In genomic region chr12:111687350-111688068, GRCm38 (mm10) we compare ENCODE assay signal across 8 mouse cellular contexts. TPM values are rescaled to one million over a fixed set of nuclear protein-coding genes. Genes with fewer than 3 reads are reported as not detected.
DNase-seq lines count a peak whose midpoint lies in the region; ATAC-seq and TF ChIP-seq lines count a peak whose summit lies in the region.

No protein-coding gene starts in this region.

- peaks cover 20% of the 10 kb centered on the region for H3K36me3 ChIP-seq in forebrain, embryonic 10.5 days (replicated peaks)
- no peaks in the 10 kb centered on the region for H3K36me3 ChIP-seq in heart, embryonic 16.5 days (ENCODE audit: control insufficient read depth, insufficient read depth)
- H3K36me3 ChIP-seq in kidney, postnatal 0 days (ENCODE audit: insufficient read depth, low read length) = 0 out of 2 replicates have a peak, but pooled peaks cover 3% of the 10 kb centered on the region
- peaks cover 18% of the 10 kb centered on the region for H3K36me3 ChIP-seq in midbrain, embryonic 12.5 days

- peak; percentile 88 for ATAC-seq in heart, embryonic 16.5 days (replicated peaks; ENCODE audit: extremely low read depth, insufficient read depth, low FRiP score)
- peak; percentile 46 for ATAC-seq in kidney, postnatal 0 days (replicated peaks; ENCODE audit: low FRiP score, low read depth)
- 0 out of 2 replicates have a peak, but pooled peaks have one; percentile 24 for ATAC-seq in midbrain, embryonic 12.5 days (ENCODE audit: low FRiP score, low read depth)

- peak overlapping the region; percentile 32; the same call in 1 of the 2 replicates for H3K4me2 ChIP-seq in heart, embryonic 16.5 days (ENCODE audit: low read depth, low read length)
- H3K4me2 ChIP-seq in kidney, postnatal 0 days (ENCODE audit: low read length) = no peak overlapping the region
- H3K4me2 ChIP-seq in midbrain, embryonic 12.5 days (replicated peaks) = 0 out of 2 replicates have a peak overlapping the region, but pooled peaks have one; percentile 0

- TF ChIP-seq CTCF in kidney, postnatal 0 days (IDR thresholded peaks at IDR 0.05; ENCODE audit: low read depth) = no peak

- H3K9me3 ChIP-seq in forebrain, embryonic 10.5 days = no peaks in the 10 kb centered on the region
- no peaks in the 10 kb centered on the region for H3K9me3 ChIP-seq in heart, embryonic 16.5 days (replicated peaks; ENCODE audit: control insufficient read depth, low read length)
- no peaks in the 10 kb centered on the region for H3K9me3 ChIP-seq in kidney, postnatal 0 days (replicated peaks; ENCODE audit: low read length)
- no peaks in the 10 kb centered on the region for H3K9me3 ChIP-seq in midbrain, embryonic 12.5 days

- H3K27ac ChIP-seq in forebrain, embryonic 10.5 days = peak overlapping the region; percentile 98
- H3K27ac ChIP-seq in heart, embryonic 16.5 days (ENCODE audit: low read length) = peak overlapping the region; percentile 98
- H3K27ac ChIP-seq in kidney, postnatal 0 days = peak overlapping the region; percentile 68
- H3K27ac ChIP-seq in midbrain, embryonic 12.5 days (replicated peaks) = peak overlapping the region; percentile 87

- no peaks in the 10 kb centered on the region for H3K27me3 ChIP-seq in forebrain, embryonic 10.5 days (ENCODE audit: poor library complexity, severe bottlenecking)
- H3K27me3 ChIP-seq in heart, embryonic 16.5 days (ENCODE audit: control insufficient read depth, insufficient read depth, low read length) = no peaks in the 10 kb centered on the region
- H3K27me3 ChIP-seq in kidney, postnatal 0 days (ENCODE audit: insufficient read depth, low read length) = no peaks in the 10 kb centered on the region
- no peaks in the 10 kb centered on the region for H3K27me3 ChIP-seq in midbrain, embryonic 12.5 days

- no peak overlapping the region for H3K4me3 ChIP-seq in forebrain, embryonic 10.5 days
- no peak overlapping the region for H3K4me3 ChIP-seq in heart, embryonic 16.5 days (ENCODE audit: low read length)
- no peak overlapping the region for H3K4me3 ChIP-seq in kidney, postnatal 0 days (replicated peaks; ENCODE audit: low read depth, low read length)
- H3K4me3 ChIP-seq in midbrain, embryonic 12.5 days = no peak overlapping the region

- DNase-seq in urinary bladder, postnatal 36 days (ENCODE audit: low spot score in 2 of 2) = peak; percentile 28 to 68
- DNase-seq in urinary bladder, postnatal 25 days (ENCODE audit: low spot score) = no peak
- DNase-seq in forebrain, embryonic 10.5 days (ENCODE audit: extremely low spot score, low spot score) = no peak
- peak; percentile 59 for DNase-seq in kidney, postnatal 0 days (ENCODE audit: low spot score)
- DNase-seq in testis, postnatal 10 days (ENCODE audit: low spot score) = peak; percentile 87
- no peak for DNase-seq in T-cell, adult 2 months (ENCODE audit: low spot score)

- peak overlapping the region; percentile 61 for H3K9ac ChIP-seq in heart, embryonic 16.5 days (ENCODE audit: low read length)
- 0 out of 2 replicates have a peak overlapping the region, but pooled peaks have one; percentile 27 for H3K9ac ChIP-seq in kidney, postnatal 0 days (ENCODE audit: low read depth, low read length)
- H3K9ac ChIP-seq in midbrain, embryonic 12.5 days (replicated peaks) = 0 out of 2 replicates have a peak overlapping the region, but pooled peaks have one; percentile 32

- peaks cover 70% of the 10 kb centered on the region for H3K4me1 ChIP-seq in forebrain, embryonic 10.5 days
- H3K4me1 ChIP-seq in heart, embryonic 16.5 days (ENCODE audit: control insufficient read depth, insufficient read depth, low read length) = peaks cover 56% of the 10 kb centered on the region
- H3K4me1 ChIP-seq in kidney, postnatal 0 days (replicated peaks; ENCODE audit: insufficient read depth, low read length) = peaks cover 32% of the 10 kb centered on the region
- H3K4me1 ChIP-seq in midbrain, embryonic 12.5 days = peaks cover 49% of the 10 kb centered on the region

- WGBS in forebrain, embryonic 10.5 days = 41% methylated on average over 14 of the region's 14 CpGs
- WGBS in heart, embryonic 16.5 days = 11% methylated on average over 14 of the region's 14 CpGs
- 20% methylated on average over 14 of the region's 14 CpGs for WGBS in kidney, postnatal 0 days
- WGBS in midbrain, embryonic 12.5 days = 24% methylated on average over 14 of the region's 14 CpGs

RNA-seq across cellular contexts. Expression of gene Trmt61a, which starts 9.6 kb away (rescaled TPM):
- polyA plus RNA-seq in forebrain, embryonic 10.5 days (2016; fragmentation: Nextera tagmentation; extraction: Ambion mirVana) = 23.7 and 23.8 TPM in 2 replicates
- polyA plus RNA-seq in heart, embryonic 16.5 days (2015; fragmentation: Nextera tagmentation; extraction: Ambion mirVana) = 7.7 and 8.5 TPM in 2 replicates
- 6.3 and 6.8 TPM in 2 replicates for polyA plus RNA-seq in kidney, postnatal 0 days (2015; fragmentation: Nextera tagmentation; extraction: Ambion mirVana)
- 11.8 and 13.2 TPM in 2 replicates for polyA plus RNA-seq in midbrain, embryonic 12.5 days (2016; fragmentation: Nextera tagmentation; extraction: Ambion mirVana)

RNA-seq across cellular contexts. Expression of gene Ckb, which starts 15.4 kb away (rescaled TPM):
- polyA plus RNA-seq in forebrain, embryonic 10.5 days (2016; fragmentation: Nextera tagmentation; extraction: Ambion mirVana) = 1,567 and 1,577 TPM in 2 replicates
- polyA plus RNA-seq in heart, embryonic 16.5 days (2015; fragmentation: Nextera tagmentation; extraction: Ambion mirVana) = 388 and 414 TPM in 2 replicates
- polyA plus RNA-seq in kidney, postnatal 0 days (2015; fragmentation: Nextera tagmentation; extraction: Ambion mirVana) = 135 and 148 TPM in 2 replicates
- 2,376 and 2,635 TPM in 2 replicates for polyA plus RNA-seq in midbrain, embryonic 12.5 days (2016; fragmentation: Nextera tagmentation; extraction: Ambion mirVana)

RNA-seq across cellular contexts. Expression of gene Bag5, which starts 25.5 kb away (rescaled TPM):
- polyA plus RNA-seq in forebrain, embryonic 10.5 days (2016; fragmentation: Nextera tagmentation; extraction: Ambion mirVana) = 56.5 and 57.5 TPM in 2 replicates
- polyA plus RNA-seq in heart, embryonic 16.5 days (2015; fragmentation: Nextera tagmentation; extraction: Ambion mirVana) = 40.9 and 42.9 TPM in 2 replicates
- polyA plus RNA-seq in kidney, postnatal 0 days (2015; fragmentation: Nextera tagmentation; extraction: Ambion mirVana) = 45.7 and 48.9 TPM in 2 replicates
- 62.0 and 64.0 TPM in 2 replicates for polyA plus RNA-seq in midbrain, embryonic 12.5 days (2016; fragmentation: Nextera tagmentation; extraction: Ambion mirVana)

RNA-seq across cellular contexts. Expression of gene Apopt1, which starts 25.6 kb away (rescaled TPM):
- 57.9 and 62.6 TPM in 2 replicates for polyA plus RNA-seq in forebrain, embryonic 10.5 days (2016; fragmentation: Nextera tagmentation; extraction: Ambion mirVana)
- 40.2 and 43.9 TPM in 2 replicates for polyA plus RNA-seq in heart, embryonic 16.5 days (2015; fragmentation: Nextera tagmentation; extraction: Ambion mirVana)
- 57.8 and 61.4 TPM in 2 replicates for polyA plus RNA-seq in kidney, postnatal 0 days (2015; fragmentation: Nextera tagmentation; extraction: Ambion mirVana)
- 52.3 and 57.8 TPM in 2 replicates for polyA plus RNA-seq in midbrain, embryonic 12.5 days (2016; fragmentation: Nextera tagmentation; extraction: Ambion mirVana)

Comparison
In these comparisons a context has a peak if more than half of its experiments do, and no peak if none do; other contexts are left out.
1. DNase-seq: peak in urinary bladder, postnatal 36 days (2 of 2), kidney, postnatal 0 days (single experiment) and testis, postnatal 10 days (single experiment); none in urinary bladder, postnatal 25 days (single experiment), forebrain, embryonic 10.5 days (single experiment) and T-cell, adult 2 months (single experiment).
2. ATAC-seq: peak in every context shown above with its lines; median percentile 88 in heart, embryonic 16.5 days; 46 in kidney, postnatal 0 days; 24 in midbrain, embryonic 12.5 days.
3. Peak in every context shown above with its lines, with median percentiles within 50 percentile points of each other: H3K27ac ChIP-seq and H3K9ac ChIP-seq.